Mouse (Mus musculus) thymus, adult 2 months (tissue): ENCODE measurements at regions not wholly inside any gene's neighbourhood (a gene's known extent, or its start where the extent isn't known, plus 50 kb on each side); places are given as distances from the start of the nearest gene placed in this dataset.

ENCODE experiments used
- CTCF ChIP-seq: fragments of 200-500 bp; IDR thresholded peaks from 2 replicates; pipeline ENCODE4 v1.5.1; 2012; ENCODE audit warnings: mild to moderate bottlenecking, control low read depth, low read length, moderate library complexity, borderline replicate concordance; ENCODE audit not compliant: control insufficient read depth, poor library complexity, insufficient read depth; ENCODE audit errors: extremely low read depth
- POLR2A ChIP-seq: fragments of 200-500 bp; IDR thresholded peaks from 2 replicates; pipeline ENCODE4 v1.6.1; 2012; ENCODE audit warnings: mild to moderate bottlenecking, low read length, control low read depth, moderate library complexity; ENCODE audit not compliant: control insufficient read depth, poor library complexity, insufficient read depth; ENCODE audit errors: extremely low read depth

DNA sequence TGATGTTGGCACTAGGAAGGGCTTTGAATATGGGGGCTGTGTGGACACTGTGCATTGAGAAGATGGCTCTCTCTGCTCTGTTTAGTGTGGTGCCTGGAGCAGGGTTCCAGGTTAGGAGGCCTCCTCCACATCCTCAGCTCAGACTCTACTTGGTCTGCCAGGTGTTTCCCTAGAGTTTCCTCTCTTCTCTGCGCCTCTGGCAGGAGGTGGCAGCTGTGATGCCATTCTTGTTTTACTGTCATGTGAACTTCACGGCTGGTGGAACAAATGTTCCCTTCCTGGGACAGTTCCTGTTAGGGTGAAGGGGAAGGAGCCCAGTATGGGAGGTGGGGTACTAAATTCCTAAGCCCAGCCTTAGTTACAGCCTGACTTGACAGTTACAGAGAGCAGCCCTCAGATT lies 181.8 kb downstream of the Bcl11a start:
- TF ChIP-seq CTCF (no peak), POLR2A (no peak)
